Mouse (Mus musculus): ENCODE measurements around the gene Pdcd2. TPM values are rescaled to one million over a fixed set of nuclear protein-coding genes. Genes with fewer than 3 reads are reported as not detected.

Gene Pdcd2
- total RNA-seq, 1 experiment from 2014 or later = 34.2 TPM

DNA sequence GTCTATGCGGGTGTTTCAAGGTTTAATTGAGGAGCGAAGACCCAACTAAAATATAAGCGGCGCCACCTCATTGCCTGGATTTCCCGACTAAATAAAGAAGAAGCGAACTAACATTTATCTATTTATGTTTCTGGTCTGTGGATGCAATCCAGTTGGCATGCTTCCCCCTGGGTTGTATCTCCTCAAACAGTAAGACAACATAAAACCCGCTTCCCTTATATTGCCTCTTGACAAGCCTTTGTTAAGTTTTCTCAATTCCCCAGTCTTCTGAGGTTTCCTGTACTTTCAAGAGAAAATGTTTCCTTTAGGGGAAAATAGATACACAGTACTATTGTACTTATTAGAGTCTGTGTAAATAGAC is 28.4 kb downstream of the Pdcd2 start:
- DNase-seq = no peak

DNA sequence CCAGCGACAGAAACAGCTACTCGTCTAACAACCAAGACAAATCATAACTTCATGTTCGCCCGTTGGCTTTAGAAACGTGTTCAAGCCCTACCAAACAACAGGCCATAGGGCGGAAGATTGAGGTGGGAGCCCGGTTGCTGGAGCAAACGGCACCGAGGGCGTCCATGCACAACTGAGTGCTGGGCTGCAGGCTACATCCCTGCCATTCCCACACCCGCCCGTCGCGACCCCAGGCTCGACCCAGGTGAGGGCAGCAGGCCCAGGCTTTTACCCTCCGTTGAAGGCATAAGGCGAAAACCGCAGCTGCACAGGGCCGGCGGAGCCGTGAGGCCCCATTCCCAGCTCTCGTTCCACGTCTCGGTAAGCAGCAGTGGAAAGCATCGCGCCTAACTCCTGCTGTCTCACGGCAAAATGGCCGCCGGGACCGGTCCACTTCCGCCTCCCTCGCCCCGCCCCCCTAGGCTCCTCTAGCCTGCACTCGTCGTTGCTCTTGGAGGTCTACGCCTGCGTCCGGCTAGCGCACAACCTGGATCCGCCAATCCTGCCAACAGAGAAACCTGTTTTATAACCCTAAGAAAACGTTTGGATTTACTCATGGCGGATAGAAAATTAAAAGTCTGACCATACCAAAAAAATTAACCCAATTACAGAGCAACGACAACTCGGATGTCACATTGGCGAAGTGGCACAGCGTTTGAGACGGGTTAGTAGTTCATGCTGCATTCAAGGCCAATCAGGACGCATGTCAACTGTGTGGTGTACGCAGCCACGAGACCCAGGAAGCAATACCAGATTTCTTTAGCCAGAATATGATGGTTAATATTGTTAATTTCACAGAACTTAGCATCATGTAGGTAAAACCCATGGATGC is 29.0 kb downstream of the Pdcd2 start:
- peak; percentile 95 for DNase-seq

DNA sequence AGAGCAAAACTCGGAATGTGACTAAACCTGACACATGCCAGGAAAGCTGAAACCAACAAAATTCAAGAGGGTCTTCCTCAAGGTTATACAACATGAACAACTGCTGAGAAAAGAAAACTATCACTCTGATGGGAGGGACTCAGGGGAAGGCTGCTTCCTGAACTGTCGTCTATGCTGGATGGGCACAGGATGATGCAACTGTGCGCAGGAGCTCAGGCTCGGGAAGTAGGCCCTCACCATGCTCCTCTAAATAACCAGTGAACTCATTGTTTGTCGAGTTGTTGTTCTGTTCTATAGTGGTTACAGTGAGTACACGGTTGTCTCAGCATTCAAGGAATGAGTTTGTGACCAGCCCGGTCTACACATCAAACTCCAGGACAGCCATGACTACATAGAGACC is 36.6 kb downstream of the Pdcd2 start:
- DNase-seq = no peak

DNA sequence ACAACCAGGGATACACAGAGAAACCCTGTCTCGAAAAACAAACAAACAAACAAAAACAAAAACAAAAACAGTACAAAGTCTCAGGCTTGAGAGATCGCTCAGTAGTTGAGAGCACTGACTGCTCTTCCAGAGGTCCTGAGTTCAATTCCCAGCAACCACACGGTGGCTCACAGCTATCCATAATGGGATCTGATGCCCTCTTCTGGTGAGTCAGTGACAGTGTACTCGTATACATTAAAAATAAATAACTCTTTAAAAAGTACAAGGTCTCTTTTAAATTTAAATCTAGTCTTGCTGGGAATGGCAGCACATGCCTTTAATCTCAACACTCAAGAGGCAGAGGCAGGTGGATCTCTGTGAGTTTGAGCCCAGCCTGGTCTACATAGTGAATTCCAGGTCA is 54.4 kb downstream of the Pdcd2 start:
- no peak for DNase-seq

Other genes starting within 250 kb of the Pdcd2 start
- 5.9 and 6.7 TPM in 2 replicates for gene Dll1, start 150.4 kb downstream of the Pdcd2 start, total RNA-seq (2021)
- 20.6 and 27.4 TPM in 2 replicates for gene Fam120b, start 131.1 kb downstream of the Pdcd2 start, total RNA-seq (2021)
- gene Psmb1, start 27.6 kb downstream of the Pdcd2 start, total RNA-seq (2021) = 167 and 189 TPM in 2 replicates
- 29.8 and 31.4 TPM in 2 replicates for gene Tbp, start 27.4 kb downstream of the Pdcd2 start, total RNA-seq (2021)
- 7.4 and 9.1 TPM in 2 replicates for gene Prdm9, start 37.1 kb upstream of the Pdcd2 start, total RNA-seq (2021)
- 32.0 and 46.7 TPM in 2 replicates for gene Chd1, start 177.7 kb upstream of the Pdcd2 start, total RNA-seq (2021)

Data from adrenal gland, postnatal 25 days (tissue).